Mouse (Mus musculus): ENCODE results near the gene Smco2. TPM values are rescaled to one million over a fixed set of nuclear protein-coding genes. Genes with fewer than 3 reads are reported as not detected.

The Smco2 gene
- polyA plus RNA-seq, 1 experiment, result 0.13 TPM

DNA sequence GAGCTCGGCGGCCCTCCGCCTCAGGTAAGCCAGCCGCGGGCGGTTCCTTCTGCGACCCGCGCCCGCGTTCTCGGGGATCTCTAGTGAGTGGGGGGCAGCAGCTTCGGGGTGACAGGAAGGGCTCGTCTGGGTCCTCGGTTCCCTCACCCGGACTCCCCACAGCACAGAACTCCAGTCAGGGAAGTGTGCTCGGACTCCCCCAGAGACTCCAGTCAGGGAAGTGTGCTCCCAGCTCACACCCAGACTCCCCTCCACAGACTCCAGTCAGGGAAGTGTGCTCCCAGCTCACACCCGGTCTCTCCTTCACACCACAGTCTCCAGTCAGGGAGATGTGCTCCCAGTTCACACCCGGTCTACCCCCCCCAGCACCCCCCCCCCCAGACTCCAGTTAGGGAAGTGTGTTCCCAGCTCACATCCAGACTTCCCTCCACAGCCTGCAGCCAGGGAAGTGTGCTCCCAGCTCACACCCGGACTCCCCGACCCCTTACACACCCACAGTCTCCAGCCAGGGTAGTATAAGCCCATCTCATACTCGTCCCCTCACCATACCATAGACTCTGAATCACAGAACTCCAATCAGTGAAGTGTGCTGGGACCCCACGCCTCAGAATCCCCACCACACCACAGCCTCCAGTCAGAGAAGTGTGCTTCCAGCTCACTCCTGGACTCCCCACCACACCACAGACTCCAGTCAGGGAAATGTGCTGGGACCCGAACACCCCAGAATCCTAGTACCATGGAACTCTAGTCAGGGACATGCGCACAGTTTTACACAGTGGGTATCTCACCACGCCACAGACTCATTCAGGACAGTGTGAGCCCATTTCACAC lies 39.0 kb downstream of the Smco2 start:
- TF ChIP-seq POLR2A (IDR thresholded peaks at IDR 0.05; ENCODE audit: extremely low read depth, insufficient read depth, low read length) (no peak), CTCF (IDR thresholded peaks at IDR 0.05; ENCODE audit: extremely low read depth, insufficient read depth, low read length) (no peak)
- H3K27ac ChIP-seq (ENCODE audit: insufficient read depth, low read length), result peak overlapping the region; percentile 87

DNA sequence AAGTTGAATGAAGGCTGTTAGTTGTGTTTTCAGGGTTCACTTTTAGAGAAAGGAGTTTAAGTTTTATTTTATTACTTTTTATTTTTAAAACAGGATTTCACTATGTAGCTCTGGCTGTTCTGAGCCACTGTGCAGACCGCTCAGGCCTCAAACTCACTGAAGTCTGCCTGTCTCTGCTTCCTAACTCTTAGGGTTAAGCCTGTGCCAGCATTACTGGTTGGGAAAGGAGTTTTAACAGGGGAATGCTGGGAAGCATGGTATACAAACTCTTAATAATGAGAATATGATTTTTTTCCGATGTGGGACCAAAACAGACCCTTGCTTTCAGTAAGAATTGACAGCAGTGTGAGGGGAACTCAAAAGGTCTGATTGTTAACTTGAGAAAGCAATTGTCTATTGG lies 40.3 kb downstream of the Smco2 start:
- Histone ChIP-seq H3K27ac (ENCODE audit: insufficient read depth, low read length) (no peak overlapping the region), H3K4me3 (ENCODE audit: insufficient read depth, low read length) (peak overlapping the region; percentile 19; the same call in 1 of the 2 replicates), H3K4me1 (ENCODE audit: control insufficient read depth, insufficient read depth, low read length) (no peaks in the 10 kb centered on the region; the same call in none of the 2 replicates)
- no peak for TF ChIP-seq CTCF (IDR thresholded peaks at IDR 0.05; ENCODE audit: extremely low read depth, insufficient read depth, low read length)
- TF ChIP-seq POLR2A (IDR thresholded peaks at IDR 0.05; ENCODE audit: extremely low read depth, insufficient read depth, low read length), result no peak

More for the DNA sequence above, 39.0 kb downstream of the Smco2 start:
- peak overlapping the region; percentile 89 for H3K4me3 ChIP-seq (ENCODE audit: insufficient read depth, low read length)
- no peaks in the 10 kb centered on the region; the same call in none of the 2 replicates for H3K4me1 ChIP-seq (ENCODE audit: control insufficient read depth, insufficient read depth, low read length)

DNA sequence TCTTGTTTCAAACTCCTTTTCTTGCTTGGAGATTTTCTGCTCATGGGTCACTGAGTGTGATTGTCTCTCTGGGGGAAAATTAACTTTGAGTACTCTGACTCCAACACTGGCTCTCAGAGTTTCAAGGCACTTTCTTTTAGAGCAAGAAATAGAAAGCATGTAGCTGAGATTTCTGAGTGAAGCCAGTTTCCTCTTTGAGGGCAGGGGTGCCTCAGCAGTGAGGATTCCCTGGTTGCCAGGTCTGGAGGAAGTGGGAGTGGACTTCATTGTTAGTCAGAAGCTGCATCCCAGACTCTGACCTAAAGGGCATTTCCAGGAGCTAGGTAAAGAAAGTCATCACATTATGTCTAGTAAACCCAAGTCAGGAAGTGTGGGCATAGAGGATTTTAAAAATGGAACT lies 40.7 kb downstream of the Smco2 start:
- H3K27ac ChIP-seq (ENCODE audit: insufficient read depth, low read length), result no peak overlapping the region
- no peaks in the 10 kb centered on the region; the same call in none of the 2 replicates for H3K4me1 ChIP-seq (ENCODE audit: control insufficient read depth, insufficient read depth, low read length)
- H3K4me3 ChIP-seq (ENCODE audit: insufficient read depth, low read length), result peak overlapping the region; percentile 19; the same call in 1 of the 2 replicates
- TF ChIP-seq CTCF (IDR thresholded peaks at IDR 0.05; ENCODE audit: extremely low read depth, insufficient read depth, low read length) (no peak), POLR2A (IDR thresholded peaks at IDR 0.05; ENCODE audit: extremely low read depth, insufficient read depth, low read length) (no peak)

DNA sequence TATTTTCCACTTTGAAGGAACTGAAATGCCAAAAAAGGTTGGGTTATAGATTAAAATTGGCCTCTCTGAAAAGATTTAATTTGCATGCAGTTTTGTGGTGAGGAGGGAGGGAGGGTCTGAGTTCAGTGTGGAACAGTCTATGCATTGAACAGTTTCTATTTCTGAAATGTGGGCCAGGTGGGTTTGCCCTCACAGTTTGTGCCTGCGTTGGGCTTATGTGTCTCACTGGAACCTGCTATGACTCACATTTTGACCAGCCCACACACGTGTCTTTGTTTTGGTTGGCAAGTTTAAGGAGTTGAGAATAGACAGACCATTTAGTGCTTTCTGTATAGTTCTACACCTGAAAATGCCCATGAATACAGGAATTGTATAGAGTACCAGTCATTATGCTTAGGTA lies 44.0 kb downstream of the Smco2 start:
- no peak for TF ChIP-seq CTCF (IDR thresholded peaks at IDR 0.05; ENCODE audit: extremely low read depth, insufficient read depth, low read length)
- TF ChIP-seq POLR2A (IDR thresholded peaks at IDR 0.05; ENCODE audit: extremely low read depth, insufficient read depth, low read length), result no peak
- no peaks in the 10 kb centered on the region; the same call in none of the 2 replicates for H3K4me1 ChIP-seq (ENCODE audit: control insufficient read depth, insufficient read depth, low read length)

DNA sequence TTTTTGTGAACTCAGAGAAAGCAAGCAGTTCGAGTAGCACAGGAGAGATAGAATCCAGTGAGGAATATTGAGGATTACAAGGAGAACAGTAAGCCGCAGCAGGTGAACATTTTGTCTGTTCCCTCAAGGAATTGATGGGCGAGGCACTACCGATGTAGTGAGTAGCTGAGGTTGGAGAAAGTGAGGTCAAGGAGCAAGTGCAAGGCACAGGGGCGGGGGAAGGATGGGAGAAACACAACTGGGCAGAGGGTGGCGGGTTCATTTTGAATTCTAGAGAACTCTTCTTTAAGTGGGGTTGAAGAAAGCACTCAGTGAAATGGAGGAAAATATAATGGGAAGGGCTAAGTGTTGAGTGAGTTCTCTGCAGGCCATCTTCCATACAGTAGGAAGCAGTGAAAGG lies 48.8 kb downstream of the Smco2 start:
- Histone ChIP-seq H3K4me1 (ENCODE audit: control insufficient read depth, insufficient read depth, low read length) (no peaks in the 10 kb centered on the region; the same call in 1 of the 2 replicates), H3K4me3 (ENCODE audit: insufficient read depth, low read length) (no peak overlapping the region), H3K27ac (ENCODE audit: insufficient read depth, low read length) (no peak overlapping the region)
- TF ChIP-seq CTCF (IDR thresholded peaks at IDR 0.05; ENCODE audit: extremely low read depth, insufficient read depth, low read length) (no peak), POLR2A (IDR thresholded peaks at IDR 0.05; ENCODE audit: extremely low read depth, insufficient read depth, low read length) (no peak)

More for the DNA sequence above, 44.0 kb downstream of the Smco2 start:
- Histone ChIP-seq H3K4me3 (ENCODE audit: insufficient read depth, low read length) (no peak overlapping the region), H3K27ac (ENCODE audit: insufficient read depth, low read length) (no peak overlapping the region)

DNA sequence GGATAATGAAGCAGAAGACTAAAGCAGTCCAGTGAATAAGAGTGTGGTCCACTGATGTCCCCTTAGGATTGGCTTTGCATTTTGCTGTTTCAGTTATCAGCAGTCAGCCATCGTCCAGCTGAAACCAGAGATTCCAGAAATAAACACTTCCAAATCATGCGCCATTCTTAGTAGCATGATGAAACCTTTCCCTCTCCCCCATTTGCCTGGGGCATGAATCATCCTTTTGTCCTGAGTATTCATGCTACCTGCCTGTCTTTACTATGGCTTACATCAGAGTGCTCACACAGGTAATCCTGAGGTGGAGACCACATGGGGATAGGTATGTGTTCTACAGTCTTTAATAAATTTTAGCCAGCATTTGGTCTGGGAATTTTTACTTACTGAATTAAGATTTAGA lies 49.7 kb downstream of the Smco2 start:
- H3K4me1 ChIP-seq (ENCODE audit: control insufficient read depth, insufficient read depth, low read length), result no peaks in the 10 kb centered on the region
- peak overlapping the region; percentile 35; the same call in 1 of the 2 replicates for H3K27ac ChIP-seq (ENCODE audit: insufficient read depth, low read length)
- no peak for TF ChIP-seq CTCF (IDR thresholded peaks at IDR 0.05; ENCODE audit: extremely low read depth, insufficient read depth, low read length)
- TF ChIP-seq POLR2A (IDR thresholded peaks at IDR 0.05; ENCODE audit: extremely low read depth, insufficient read depth, low read length), result no peak

DNA sequence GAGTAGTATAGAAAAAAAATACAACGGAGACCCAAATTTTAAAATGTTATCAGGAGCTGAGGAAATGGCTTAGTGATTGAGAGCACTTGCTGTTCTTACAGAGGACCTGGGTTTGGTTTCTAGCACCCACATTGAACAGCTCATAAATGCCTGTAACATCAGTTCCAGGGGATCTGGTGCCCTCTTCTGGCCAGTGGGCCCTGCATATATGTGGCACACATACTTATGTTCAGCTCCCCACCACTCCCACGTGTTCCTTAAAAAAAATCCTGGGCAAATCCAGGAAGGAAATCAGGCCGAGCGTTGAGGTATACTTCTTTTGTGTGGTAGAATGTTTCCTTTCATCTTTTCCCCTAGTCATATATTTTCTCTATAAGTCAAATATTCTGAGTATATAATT lies 52.0 kb downstream of the Smco2 start:
- no peak overlapping the region for H3K4me3 ChIP-seq (ENCODE audit: insufficient read depth, low read length)
- H3K27ac ChIP-seq (ENCODE audit: insufficient read depth, low read length), result no peak overlapping the region
- no peaks in the 10 kb centered on the region for H3K4me1 ChIP-seq (ENCODE audit: control insufficient read depth, insufficient read depth, low read length)
- TF ChIP-seq CTCF (IDR thresholded peaks at IDR 0.05; ENCODE audit: extremely low read depth, insufficient read depth, low read length), result no peak
- TF ChIP-seq POLR2A (IDR thresholded peaks at IDR 0.05; ENCODE audit: extremely low read depth, insufficient read depth, low read length), result no peak

More for the DNA sequence above, 49.7 kb downstream of the Smco2 start:
- no peak overlapping the region for H3K4me3 ChIP-seq (ENCODE audit: insufficient read depth, low read length)

DNA sequence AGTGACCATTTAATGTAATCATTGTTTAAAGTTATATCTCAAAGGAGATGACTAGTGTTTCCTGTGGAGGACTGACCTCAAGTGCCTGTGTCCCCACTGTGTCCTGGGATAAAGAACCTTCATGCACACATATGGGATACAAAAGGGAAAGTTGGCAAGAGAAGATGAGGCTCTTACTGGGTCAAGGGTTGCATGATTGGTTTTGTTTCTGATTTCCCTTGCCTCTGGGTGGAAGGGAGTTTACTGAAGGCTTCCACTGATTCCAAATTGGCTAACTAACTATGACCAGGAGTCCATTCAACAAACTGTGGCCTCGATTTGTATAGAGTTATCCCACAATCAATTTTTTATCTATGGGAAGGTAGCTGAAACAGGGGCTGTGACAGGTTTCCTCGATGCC lies 53.7 kb downstream of the Smco2 start:
- Histone ChIP-seq H3K4me1 (ENCODE audit: control insufficient read depth, insufficient read depth, low read length) (no peaks in the 10 kb centered on the region), H3K4me3 (ENCODE audit: insufficient read depth, low read length) (no peak overlapping the region), H3K27ac (ENCODE audit: insufficient read depth, low read length) (no peak overlapping the region)
- TF ChIP-seq CTCF (IDR thresholded peaks at IDR 0.05; ENCODE audit: extremely low read depth, insufficient read depth, low read length) (no peak), POLR2A (IDR thresholded peaks at IDR 0.05; ENCODE audit: extremely low read depth, insufficient read depth, low read length) (no peak)

DNA sequence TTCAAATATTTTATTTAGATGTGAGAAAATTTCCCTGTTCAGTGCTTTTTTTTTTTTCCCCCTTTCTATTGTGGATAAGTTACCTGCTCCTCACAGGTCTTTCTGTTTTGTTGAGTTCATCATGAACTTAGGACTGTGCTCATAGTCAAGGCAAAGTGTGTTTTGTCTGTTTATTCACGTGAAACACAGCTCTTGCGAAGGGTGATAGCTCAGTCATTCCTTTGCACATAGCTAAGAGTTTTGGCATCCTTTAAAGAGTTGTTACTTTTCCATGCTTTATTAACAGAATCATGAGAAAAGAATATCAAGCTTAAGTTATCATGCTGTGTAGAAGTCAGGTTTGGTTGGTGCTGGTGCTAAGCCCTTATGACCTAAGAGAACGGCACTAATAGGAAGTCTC lies 54.8 kb downstream of the Smco2 start:
- no peak for TF ChIP-seq POLR2A (IDR thresholded peaks at IDR 0.05; ENCODE audit: extremely low read depth, insufficient read depth, low read length)
- TF ChIP-seq CTCF (IDR thresholded peaks at IDR 0.05; ENCODE audit: extremely low read depth, insufficient read depth, low read length), result no peak
- H3K4me3 ChIP-seq (ENCODE audit: insufficient read depth, low read length), result no peak overlapping the region
- peaks cover 2% of the 10 kb centered on the region; the same call in 1 of the 2 replicates for H3K4me1 ChIP-seq (ENCODE audit: control insufficient read depth, insufficient read depth, low read length)
- no peak overlapping the region for H3K27ac ChIP-seq (ENCODE audit: insufficient read depth, low read length)

Measured in cortical plate, adult 2 months (tissue).